Mouse (Mus musculus): ENCODE results near the gene Itgb3. TPM values are rescaled to one million over a fixed set of nuclear protein-coding genes. Genes with fewer than 3 reads are reported as not detected.
A peak's percentile ranks its signal among the peaks of the same experiment; 100 is the strongest.

Itgb3 gene
- polyA plus RNA-seq, 1 experiment from 2014 or later, result 6.2 TPM

- H3K4me2 ChIP-seq, result peak overlapping the region; percentile 93; the same call in 1 of the 2 replicates
- 58% methylated on average over 6 of the region's 6 CpGs for WGBS
- no peak overlapping the region for H3K27ac ChIP-seq
These were observed 1.4 kb downstream of the Itgb3 start for GRCm38 (mm10) chr11:104609033-104609684.

DNA sequence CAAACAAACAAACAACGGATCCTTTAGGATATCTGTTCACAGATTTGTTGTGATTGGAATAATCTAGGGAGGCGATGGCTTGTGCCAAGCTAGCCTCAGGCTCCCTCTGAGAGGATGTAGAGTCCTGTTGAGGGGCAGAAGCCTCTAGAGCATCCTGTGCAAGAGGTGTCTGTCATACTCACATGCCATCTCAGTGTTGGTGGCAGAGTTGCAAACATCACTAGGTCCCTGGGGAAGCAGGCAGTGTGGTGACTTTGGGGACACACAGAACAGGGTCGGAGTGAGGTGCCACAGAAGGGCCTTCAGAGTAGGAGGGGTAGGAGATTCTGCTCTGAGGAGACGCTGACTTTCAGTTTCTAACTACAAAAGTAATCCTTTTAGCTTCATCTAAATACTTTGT lies 1.9 kb downstream of the Itgb3 start:
- whole genome bisulfite sequencing, result 48% methylated on average over 4 of the region's 4 CpGs
- no peaks in the 10 kb centered on the region for H3K27me3 ChIP-seq (replicated peaks)
- no peak overlapping the region for H3K4me2 ChIP-seq
- peaks cover 4% of the 10 kb centered on the region; the same call in 1 of the 2 replicates for H3K4me1 ChIP-seq
- no peak overlapping the region for H3K4me3 ChIP-seq (replicated peaks)
- no peaks in the 10 kb centered on the region for H3K36me3 ChIP-seq
- no peak overlapping the region for H3K9ac ChIP-seq
- no peak overlapping the region for H3K27ac ChIP-seq
- no peak for ATAC-seq (ENCODE audit: insufficient read depth, low FRiP score, low read depth)
- no peaks in the 10 kb centered on the region for H3K9me3 ChIP-seq

More at GRCm38 (mm10) chr11:104609033-104609684, 1.4 kb downstream of the Itgb3 start:
- no peaks in the 10 kb centered on the region for H3K9me3 ChIP-seq
- H3K9ac ChIP-seq, result no peak overlapping the region
- no peaks in the 10 kb centered on the region for H3K36me3 ChIP-seq
- H3K4me3 ChIP-seq (replicated peaks), result peak overlapping the region; percentile 61; the same call in 1 of the 2 replicates
- no peak for ATAC-seq (ENCODE audit: insufficient read depth, low FRiP score, low read depth)
- peaks cover 4% of the 10 kb centered on the region; the same call in 1 of the 2 replicates for H3K4me1 ChIP-seq
- H3K27me3 ChIP-seq (replicated peaks), result no peaks in the 10 kb centered on the region

- no peak overlapping the region for H3K4me3 ChIP-seq (replicated peaks)
- H3K36me3 ChIP-seq, result no peaks in the 10 kb centered on the region
- H3K27me3 ChIP-seq (replicated peaks), result no peaks in the 10 kb centered on the region
- H3K9ac ChIP-seq, result no peak overlapping the region
- no peak overlapping the region for H3K4me2 ChIP-seq
- H3K9me3 ChIP-seq, result no peaks in the 10 kb centered on the region
- WGBS, result 33% methylated on average over 4 of the region's 4 CpGs
- no peak for ATAC-seq (ENCODE audit: insufficient read depth, low FRiP score, low read depth)
- peaks cover 4% of the 10 kb centered on the region; the same call in 1 of the 2 replicates for H3K4me1 ChIP-seq
- H3K27ac ChIP-seq, result no peak overlapping the region
These were observed 3.9 kb downstream of the Itgb3 start for GRCm38 (mm10) chr11:104611579-104612151.

GRCm38 (mm10) chr11:104613551-104613950 lies 5.8 kb downstream of the Itgb3 start:
- 78% methylated on average over 10 of the region's 10 CpGs for WGBS
- Histone ChIP-seq H3K9ac (no peak overlapping the region), H3K4me1 (no peaks in the 10 kb centered on the region), H3K4me3 (replicated peaks) (no peak overlapping the region), H3K4me2 (no peak overlapping the region), H3K27ac (no peak overlapping the region), H3K9me3 (no peaks in the 10 kb centered on the region), H3K36me3 (no peaks in the 10 kb centered on the region), H3K27me3 (replicated peaks) (no peaks in the 10 kb centered on the region)
- ATAC-seq (ENCODE audit: insufficient read depth, low FRiP score, low read depth), result no peak

DNA sequence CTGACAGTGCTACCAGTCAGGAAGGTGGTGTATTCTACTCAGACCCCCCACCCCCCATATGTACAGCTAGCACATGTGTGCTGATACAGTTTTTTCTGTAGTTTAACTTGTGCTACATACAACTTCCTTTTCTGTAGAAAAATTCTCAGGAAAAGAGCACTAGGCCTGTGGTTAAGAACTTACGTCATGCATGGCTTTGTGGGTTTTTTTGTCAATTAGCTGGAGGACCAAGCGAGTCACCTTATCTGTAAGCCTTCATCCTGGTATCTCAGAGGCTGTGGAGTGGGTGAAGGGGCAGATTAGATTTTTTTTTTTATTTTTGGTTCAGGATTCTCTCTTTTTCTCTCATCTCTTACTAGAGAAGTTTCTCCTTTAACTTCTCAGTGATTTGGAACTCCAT lies 6.3 kb downstream of the Itgb3 start:
- no peak overlapping the region for H3K4me2 ChIP-seq
- no peaks in the 10 kb centered on the region for H3K9me3 ChIP-seq
- H3K4me1 ChIP-seq, result no peaks in the 10 kb centered on the region
- no peaks in the 10 kb centered on the region for H3K27me3 ChIP-seq (replicated peaks)
- H3K27ac ChIP-seq, result no peak overlapping the region
- no peak overlapping the region for H3K4me3 ChIP-seq (replicated peaks)
- H3K36me3 ChIP-seq, result no peaks in the 10 kb centered on the region
- ATAC-seq (ENCODE audit: insufficient read depth, low FRiP score, low read depth), result no peak
- H3K9ac ChIP-seq, result no peak overlapping the region
- WGBS, result 72% methylated on average over 2 of the region's 2 CpGs

GRCm38 (mm10) chr11:104616182-104616581 lies 8.4 kb downstream of the Itgb3 start:
- H3K4me2 ChIP-seq, result no peak overlapping the region
- H3K4me3 ChIP-seq (replicated peaks), result no peak overlapping the region
- H3K36me3 ChIP-seq, result no peaks in the 10 kb centered on the region
- WGBS, result 58% methylated on average over 5 of the region's 5 CpGs
- no peaks in the 10 kb centered on the region for H3K27me3 ChIP-seq (replicated peaks)
- H3K4me1 ChIP-seq, result no peaks in the 10 kb centered on the region
- no peak overlapping the region for H3K9ac ChIP-seq
- ATAC-seq (ENCODE audit: insufficient read depth, low FRiP score, low read depth), result no peak
- no peak overlapping the region for H3K27ac ChIP-seq
- H3K9me3 ChIP-seq, result no peaks in the 10 kb centered on the region

DNA sequence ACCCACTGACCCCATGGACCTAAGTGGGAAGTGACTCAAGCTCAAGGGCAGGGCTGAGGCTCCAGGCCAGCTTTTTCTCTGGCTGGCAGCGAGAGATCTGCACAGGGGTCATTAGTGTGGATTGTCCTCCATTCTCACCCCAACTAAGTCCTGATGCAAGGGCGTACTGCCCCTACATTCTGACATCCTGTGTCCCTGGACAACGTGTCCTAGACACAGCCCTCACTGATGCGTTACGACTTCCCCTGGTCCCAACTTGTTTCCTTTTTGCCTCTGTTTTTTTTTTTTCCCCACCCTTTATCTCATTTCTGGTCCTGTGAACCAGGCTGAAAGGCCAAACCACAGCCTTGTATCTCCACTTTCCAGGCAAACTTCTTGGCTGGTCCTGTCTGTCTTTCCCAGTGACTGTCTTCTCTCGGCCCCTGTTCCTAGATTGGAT lies 10.9 kb downstream of the Itgb3 start:
- H3K4me2 ChIP-seq, result no peak overlapping the region
- no peak overlapping the region for H3K27ac ChIP-seq
- H3K4me1 ChIP-seq, result no peaks in the 10 kb centered on the region
- H3K27me3 ChIP-seq (replicated peaks), result no peaks in the 10 kb centered on the region
- WGBS, result 75% methylated on average over 6 of the region's 6 CpGs
- ATAC-seq (ENCODE audit: insufficient read depth, low FRiP score, low read depth), result no peak
- no peaks in the 10 kb centered on the region for H3K36me3 ChIP-seq
- no peaks in the 10 kb centered on the region for H3K9me3 ChIP-seq
- H3K9ac ChIP-seq, result no peak overlapping the region
- no peak overlapping the region for H3K4me3 ChIP-seq (replicated peaks)

DNA sequence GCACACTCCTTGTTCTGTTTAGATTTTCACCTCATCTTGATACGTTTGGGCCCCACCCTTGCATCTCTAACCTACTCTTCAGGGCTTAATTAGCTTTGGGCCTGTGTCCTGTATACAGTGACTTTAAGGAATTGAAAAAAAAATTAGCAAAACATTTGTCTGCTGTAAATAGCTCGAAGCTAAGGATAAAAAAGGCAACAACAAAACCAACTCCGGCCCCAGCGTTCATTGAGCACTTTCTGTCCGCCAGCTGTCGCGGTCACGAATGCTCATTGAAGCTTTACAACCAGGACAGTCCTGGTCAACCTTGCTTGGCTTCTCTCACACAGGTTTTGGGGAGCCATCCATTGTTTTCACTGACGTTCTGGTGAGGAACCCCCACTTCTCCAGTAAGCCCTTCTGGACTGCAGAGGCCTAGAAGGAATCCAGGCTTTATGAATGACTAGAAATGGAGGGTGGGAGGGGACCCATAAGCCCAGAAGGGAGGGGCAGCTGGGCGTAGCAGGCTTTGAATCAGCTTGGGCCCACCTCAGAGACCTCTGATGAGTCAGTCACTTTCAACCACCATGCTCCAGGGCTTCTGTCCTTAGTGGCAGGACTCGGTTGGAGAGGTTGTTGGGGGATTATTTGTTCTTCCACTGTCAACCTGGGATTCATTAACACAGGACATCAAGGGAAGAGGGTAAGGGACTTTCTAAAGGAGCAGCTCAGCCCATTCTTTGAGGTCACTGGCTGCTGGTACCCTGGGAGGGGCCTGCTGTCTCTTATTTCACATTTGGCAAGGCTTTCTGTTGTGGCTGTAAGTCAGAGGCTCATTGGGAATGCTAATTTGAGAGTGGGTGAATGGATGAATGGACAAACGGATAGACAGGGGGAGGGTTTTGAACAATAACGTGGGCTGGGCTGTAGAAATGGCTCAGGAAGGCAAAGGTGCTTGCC lies 11.6 kb downstream of the Itgb3 start:
- H3K9me3 ChIP-seq, result no peaks in the 10 kb centered on the region
- H3K4me2 ChIP-seq, result no peak overlapping the region
- no peak overlapping the region for H3K27ac ChIP-seq
- no peak overlapping the region for H3K9ac ChIP-seq
- ATAC-seq (ENCODE audit: insufficient read depth, low FRiP score, low read depth), result no peak
- no peaks in the 10 kb centered on the region for H3K36me3 ChIP-seq
- H3K27me3 ChIP-seq (replicated peaks), result no peaks in the 10 kb centered on the region
- 0 out of 2 replicates have a peak, but pooled peaks cover under 1% of the 10 kb centered on the region for H3K4me1 ChIP-seq
- WGBS, result 71% methylated on average over 13 of the region's 13 CpGs
- H3K4me3 ChIP-seq (replicated peaks), result no peak overlapping the region

DNA sequence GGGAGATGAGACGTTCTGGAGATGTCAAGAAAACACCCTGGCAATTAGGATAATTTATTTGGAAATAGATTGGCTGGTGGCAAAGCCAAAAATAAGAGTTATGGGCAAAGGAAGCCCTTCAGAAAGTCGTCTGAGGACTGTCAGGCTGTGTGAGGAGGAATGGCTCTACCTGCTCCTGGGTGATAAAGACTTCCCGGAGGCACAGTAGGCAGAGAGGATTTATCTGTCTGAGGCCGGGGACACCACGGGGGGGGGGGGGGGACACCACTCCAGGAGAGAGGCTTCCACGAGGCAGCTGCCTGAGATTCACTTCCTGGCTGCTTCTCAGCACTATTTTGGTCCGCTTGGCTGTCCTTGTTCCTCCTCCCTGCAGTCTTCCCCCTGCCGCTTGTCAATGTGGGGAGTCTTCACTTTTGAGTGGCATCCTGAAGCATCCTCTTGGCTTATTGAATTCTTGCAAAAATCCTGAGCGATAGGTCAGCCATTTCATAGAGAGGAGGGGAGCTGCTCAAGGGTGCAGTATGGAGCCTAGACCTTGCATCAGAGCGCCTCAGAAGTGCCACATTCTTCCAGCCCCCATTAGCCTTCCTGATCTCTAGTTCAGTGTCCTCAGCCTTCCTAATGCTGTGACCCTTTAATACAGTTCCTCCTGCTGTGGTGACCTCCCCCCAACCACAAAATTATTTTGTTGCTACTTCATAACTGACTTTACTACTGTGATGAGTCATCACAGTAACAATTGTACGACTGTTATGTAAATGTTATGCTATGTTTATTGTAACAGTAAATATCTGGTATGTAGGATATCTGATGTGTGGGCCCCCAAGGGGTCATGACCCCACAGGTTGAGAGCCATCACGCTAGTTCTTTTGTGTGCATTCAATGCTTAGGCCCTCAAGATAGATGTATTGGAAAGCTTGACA lies 14.5 kb downstream of the Itgb3 start:
- Histone ChIP-seq H3K4me1 (peaks cover 21% of the 10 kb centered on the region), H3K27ac (no peak overlapping the region), H3K4me3 (replicated peaks) (no peak overlapping the region), H3K9me3 (no peaks in the 10 kb centered on the region), H3K27me3 (replicated peaks) (no peaks in the 10 kb centered on the region), H3K4me2 (no peak overlapping the region), H3K9ac (no peak overlapping the region), H3K36me3 (no peaks in the 10 kb centered on the region)
- ATAC-seq (ENCODE audit: insufficient read depth, low FRiP score, low read depth), result no peak
- WGBS, result 32% methylated on average over 12 of the region's 12 CpGs

GRCm38 (mm10) chr11:104624791-104625391 lies 17.1 kb downstream of the Itgb3 start:
- peak; percentile 67 for ATAC-seq (ENCODE audit: insufficient read depth, low FRiP score, low read depth)
- Histone ChIP-seq H3K36me3 (no peaks in the 10 kb centered on the region), H3K4me1 (peaks cover 21% of the 10 kb centered on the region), H3K27me3 (replicated peaks) (no peaks in the 10 kb centered on the region), H3K4me3 (replicated peaks) (no peak overlapping the region), H3K4me2 (0 out of 2 replicates have a peak overlapping the region, but pooled peaks have one; percentile 10), H3K9me3 (no peaks in the 10 kb centered on the region), H3K27ac (peak overlapping the region; percentile 90), H3K9ac (no peak overlapping the region)
- WGBS, result 25% methylated on average over 6 of the region's 6 CpGs
